Mouse (Mus musculus): ENCODE measurements around the gene Mslnl. TPM values are rescaled to one million over a fixed set of nuclear protein-coding genes. Genes with fewer than 3 reads are reported as not detected.

The Mslnl gene
- not detected for total RNA-seq (2021)
- long read RNA-seq, experiment 1 = 0 reads
- long read RNA-seq, experiment 2 = 0 reads

DNA sequence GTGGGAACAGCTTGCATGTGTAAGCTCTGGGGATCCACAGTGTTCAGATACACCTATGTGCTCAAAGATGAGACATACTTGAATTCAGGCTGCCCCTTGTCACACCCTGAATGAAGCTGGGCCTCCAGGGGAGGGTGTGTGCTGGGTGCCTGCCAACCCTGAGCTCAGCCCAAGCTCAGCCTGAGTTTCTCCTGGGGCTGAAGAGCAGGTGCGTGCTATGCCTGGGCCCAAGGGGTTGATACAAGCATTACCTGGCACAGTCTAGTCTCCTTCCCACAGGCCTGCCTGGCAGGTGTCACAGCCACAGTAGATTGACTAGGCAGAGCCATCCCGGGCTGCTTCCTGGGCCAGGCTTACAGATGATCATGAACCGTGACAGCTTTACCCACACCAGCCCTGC is at the start of gene Mslnl:
TSS of gene Mslnl (plus strand) at position 298 of the 400 bp plus-strand sequence.
- no peak for DNase-seq
- intact Hi-C loops (cut with DNase I) = no loop called here

DNA sequence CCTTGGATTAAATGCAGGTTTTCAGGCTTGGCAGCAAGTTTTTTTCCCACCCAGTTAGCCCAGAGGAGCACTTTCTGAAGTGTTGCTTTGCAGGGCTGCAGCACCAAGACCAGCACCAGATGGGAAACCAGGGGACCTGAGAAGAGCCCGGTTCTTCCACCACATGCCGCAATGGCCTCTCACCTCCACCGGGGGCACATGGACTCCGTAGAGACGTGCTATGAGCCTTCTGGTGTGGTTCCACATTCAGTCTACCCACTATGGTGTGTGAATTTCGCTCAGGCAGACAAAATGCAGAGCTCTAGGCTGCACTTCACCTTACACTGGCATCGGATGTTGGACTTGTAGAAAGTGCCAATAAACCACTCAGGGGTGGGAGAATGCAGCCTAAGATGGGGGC is 49.5 kb upstream of the Mslnl start:
- intact Hi-C loops (cut with DNase I) = no loop called here
- DNase-seq = no peak

DNA sequence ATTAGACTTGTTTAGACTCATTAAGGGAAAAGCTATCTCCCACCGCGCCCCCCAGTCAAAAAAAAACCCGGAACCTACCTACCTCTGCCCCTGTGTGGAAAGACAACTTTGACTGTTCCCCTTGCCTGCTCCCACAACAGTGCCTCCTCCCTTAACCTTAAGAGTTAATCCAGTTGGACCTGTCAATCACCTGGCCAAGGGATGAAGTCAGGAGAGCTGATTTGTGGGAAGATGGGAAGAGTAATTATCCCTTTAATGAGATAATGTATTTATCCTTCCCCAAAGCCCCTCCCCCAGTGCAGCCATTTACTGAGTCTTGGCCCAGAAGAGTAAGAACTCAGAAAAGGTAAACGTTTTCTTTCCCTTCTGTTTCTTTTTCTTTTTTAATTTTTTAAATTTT is 46.9 kb upstream of the Mslnl start:
- intact Hi-C loops (cut with DNase I) = no loop called here
- no peak for DNase-seq

DNA sequence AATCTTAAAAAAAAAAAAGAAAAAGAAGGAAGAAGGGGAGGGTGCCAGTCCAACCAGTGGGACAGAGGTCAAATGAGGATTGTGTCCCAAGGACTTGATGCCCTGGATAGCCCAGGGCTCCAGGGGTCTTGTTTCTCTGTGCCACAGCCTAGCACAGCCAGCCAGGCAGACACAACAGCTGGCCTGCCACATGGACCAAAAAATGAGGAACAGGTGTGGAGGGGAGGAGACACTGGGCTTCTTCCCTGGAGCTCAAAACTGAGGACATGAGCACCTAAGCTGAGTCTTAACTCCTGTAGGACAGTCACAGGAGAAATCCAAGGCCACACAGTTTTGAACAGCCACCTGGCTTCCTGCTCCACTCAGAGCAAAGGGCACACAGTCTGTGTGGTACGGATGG is 39.6 kb upstream of the Mslnl start:
- no peak for DNase-seq
- intact Hi-C loops (cut with DNase I) = loop anchor here (10.0 kb wide), 1 partner anchor 301 kb away; no protein-coding TSS in a partner anchor

DNA sequence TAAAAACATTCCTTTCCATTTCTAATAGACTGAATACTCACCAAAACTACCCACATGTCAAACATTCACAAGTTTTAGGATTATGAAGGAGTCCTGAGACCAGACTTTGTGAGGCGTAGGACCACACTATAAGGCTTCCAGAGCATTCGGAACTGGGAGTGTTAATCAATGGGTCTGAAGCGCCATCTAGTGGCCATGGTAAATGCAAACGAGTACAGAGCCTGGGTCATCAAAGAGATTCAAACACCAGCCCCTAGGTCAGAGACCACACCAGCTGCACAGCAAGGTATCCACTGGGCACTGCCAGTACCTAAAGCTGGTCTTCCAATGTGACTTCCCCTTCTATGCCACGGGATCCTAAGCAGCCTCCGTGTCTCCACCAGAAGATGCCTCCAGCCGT is 37.4 kb upstream of the Mslnl start:
- intact Hi-C loops (cut with DNase I) = loop anchor here (2.0 to 10.0 kb wide), 4 partner anchors 132 to 304 kb away; no protein-coding TSS in a partner anchor
- DNase-seq = peak in 1 of 2 experiments; percentile 63

DNA sequence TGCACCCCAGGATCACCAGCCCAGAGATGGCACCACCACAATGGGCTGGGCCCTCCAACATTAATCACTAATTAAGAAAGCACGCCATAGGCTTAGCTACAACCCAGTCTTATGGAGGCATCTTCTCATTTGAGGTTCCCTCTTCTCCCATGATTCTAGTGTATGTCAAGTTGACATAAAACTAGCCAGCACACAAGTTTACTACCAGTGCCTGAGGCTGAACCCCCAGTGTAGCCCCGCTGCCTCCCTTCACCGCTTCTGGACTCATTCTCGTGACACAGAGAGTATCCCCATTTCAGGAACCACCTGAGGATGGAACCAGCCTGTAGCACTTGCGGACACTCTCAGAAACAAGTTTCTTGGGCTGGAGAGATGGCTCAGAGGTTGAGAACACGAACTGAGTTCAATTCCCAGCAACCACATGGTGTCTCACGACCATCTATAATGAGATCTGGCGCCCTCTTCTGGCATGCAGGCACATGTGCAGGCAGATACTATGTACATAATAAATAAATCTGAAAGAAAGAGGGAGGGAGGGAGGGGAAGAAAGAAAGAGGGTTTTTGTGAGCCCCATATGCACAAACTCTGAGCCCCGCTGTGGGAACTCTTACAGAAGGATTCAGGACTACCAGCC is 34.9 kb upstream of the Mslnl start:
- intact Hi-C loops (cut with DNase I) = no loop called here
- no peak for DNase-seq

DNA sequence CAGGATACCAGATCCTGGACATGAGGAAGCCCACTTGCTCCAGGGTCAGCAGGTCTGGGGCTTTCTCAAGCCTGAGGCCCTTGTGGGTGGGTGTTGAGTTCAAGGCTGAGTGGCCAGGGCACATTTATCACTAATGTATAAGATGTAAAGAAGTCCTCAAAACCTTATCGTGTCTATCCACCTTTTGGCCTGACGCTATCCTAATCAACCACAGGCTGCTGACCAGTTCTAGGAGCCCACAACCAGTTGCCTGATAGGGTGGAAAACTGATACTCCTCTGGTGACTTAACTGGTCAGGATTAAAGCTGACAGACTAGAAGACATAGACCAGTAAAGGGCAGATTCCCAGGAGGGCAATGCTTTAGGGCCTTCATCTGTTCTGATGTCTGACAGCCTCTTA is 25.8 kb upstream of the Mslnl start:
- no peak for DNase-seq
- intact Hi-C loops (cut with DNase I) = no loop called here

DNA sequence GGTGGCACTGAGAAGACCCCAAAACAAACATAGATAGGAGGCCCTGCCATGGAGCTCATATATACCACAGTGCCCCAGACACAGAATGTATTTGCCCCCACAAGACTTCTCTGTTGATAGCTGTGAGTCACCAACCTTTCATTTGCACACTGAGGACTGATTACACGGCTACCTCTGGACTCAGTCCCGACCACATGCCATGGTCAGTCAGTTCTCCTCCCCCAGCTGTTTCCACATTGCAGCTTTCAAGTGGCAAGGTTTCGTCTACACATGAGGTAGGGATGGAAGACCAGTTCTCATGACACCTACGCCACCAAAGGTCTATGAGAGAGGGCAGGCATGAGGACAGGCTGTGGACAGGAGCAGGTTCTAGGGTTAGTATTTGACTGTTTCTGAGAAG is 24.7 kb upstream of the Mslnl start:
- intact Hi-C loops (cut with DNase I) = no loop called here
- no peak for DNase-seq

DNA sequence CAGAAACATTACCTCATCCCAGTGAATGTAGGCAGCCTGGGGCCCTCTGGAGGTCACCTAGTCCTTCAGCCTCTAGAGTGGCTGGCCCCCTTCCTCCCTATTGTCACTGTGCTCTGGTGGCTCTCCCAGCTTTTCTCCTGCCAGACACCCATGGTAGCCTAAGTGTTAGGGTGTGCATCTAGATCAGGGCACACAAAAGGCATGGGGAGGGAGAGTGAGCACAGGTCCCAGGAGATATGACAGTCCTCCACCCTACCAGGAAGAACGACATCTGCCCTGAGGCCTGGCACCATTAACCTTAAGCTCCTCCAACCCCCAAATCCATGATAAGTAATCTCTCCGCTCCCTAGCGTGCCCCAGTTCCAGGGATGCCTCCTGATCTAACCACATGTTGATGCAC is 20.2 kb upstream of the Mslnl start:
- DNase-seq = no peak
- intact Hi-C loops (cut with DNase I) = no loop called here

DNA sequence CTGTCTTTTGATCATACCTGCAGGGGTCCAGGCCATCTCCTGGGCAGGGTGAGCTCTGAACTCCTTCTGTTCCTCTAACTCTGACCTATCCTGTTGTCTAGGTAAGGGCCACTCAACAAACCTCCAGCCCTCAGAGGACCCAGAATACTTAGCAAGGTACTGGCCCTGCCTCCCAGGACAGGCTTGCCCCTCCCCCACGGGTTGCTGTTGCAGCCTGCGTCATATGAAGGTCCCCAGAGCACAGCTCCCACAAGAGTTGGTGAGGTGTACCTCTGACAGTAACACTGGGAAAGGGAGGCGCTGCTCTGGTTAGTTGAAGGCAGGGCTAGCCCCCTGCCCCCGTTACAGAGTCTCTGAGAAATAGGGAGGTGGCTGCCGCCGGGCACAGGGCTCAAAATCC is 19.7 kb upstream of the Mslnl start:
- intact Hi-C loops (cut with DNase I) = no loop called here
- no peak for DNase-seq

DNA sequence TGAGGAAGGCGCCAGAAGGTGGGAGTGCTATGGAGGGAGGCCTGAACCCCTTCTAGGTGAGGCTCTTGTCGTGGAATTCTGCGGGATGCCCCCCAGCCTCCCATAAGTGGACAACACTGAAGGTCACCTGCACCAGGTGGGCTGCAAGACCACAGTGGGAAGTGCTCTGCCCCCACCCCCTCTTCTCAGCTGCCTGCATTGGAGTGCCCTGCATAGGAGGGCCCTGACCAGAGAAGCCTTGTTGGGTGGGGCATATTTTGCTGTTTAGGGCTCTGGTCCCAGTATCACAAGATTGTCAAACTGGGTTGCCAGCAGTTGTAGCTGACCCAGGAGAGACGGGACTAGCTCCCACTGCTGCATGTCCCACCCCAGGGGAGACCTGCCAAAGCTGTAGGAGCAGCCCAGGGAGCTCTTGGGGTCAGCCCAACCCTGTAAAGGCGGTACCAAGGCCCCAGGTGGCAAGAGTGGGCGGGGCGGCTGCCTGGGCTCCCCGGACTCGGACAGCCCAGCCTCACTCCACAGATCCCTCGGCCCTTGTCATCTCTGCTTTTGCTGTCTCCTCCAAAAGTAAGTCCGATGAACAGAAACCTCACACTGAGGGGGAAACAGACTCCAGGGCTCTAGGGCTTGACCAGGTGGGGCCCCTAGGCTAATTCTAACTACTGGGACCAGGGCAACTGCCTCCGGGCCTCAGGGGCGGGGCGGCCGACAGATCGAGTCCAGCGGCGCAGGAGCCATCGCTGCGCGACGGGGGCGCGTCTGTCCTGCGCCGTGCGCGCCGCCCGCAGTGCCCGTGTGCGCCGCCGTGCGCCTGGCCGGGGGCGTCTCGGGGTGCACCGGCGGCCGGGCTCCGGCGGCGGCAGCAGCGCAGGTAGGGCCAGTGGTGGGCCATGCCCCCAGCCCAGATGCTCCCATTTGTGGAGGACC is 18.9 kb upstream of the Mslnl start, which contains the start of gene Gng13:
TSS of gene Gng13 (plus strand) at position 461 of the 927 bp plus-strand sequence.
- intact Hi-C loops (cut with DNase I) = no loop called here
- DNase-seq = no peak

DNA sequence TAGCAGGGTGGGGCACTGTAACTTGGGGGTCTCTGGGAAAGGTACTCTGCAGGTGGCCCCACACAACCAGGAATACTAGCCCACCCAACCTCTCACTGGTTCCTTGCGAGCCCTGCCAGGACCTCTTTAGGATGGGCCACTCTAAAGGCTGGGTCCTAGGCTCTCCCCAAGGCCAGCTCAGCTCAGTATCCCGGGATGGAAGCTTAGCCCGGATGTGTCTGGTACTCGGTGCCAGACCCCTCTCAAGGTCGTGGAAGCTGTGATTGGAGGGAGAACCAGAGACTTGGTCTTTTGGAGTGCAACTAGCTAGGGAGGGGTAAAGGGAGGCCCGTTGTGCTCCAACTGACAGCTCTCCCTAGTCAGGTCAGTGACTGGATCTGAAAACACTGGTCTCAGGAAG is 18.2 kb upstream of the Mslnl start:
- intact Hi-C loops (cut with DNase I) = no loop called here
- DNase-seq = no peak

DNA sequence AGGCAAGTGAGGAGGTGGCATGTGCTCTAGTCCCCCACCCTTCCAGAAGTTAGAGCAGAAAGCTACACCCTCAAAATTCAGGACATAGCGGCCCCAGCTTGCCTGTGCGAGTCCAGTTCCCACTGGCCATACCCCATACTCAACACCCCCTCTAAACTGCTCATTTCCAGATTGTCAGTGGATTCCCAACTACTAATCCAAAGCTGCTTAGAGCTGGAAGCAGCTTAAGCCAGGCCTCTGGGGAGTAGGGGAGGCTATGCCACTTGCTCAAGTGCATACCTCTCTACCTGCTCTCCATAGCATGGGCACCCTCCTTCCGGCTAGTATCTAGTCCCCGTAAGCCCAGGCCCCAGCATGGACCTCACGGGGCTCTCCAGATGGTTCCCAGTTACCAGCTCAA is 14.4 kb upstream of the Mslnl start:
- intact Hi-C loops (cut with DNase I) = no loop called here

DNA sequence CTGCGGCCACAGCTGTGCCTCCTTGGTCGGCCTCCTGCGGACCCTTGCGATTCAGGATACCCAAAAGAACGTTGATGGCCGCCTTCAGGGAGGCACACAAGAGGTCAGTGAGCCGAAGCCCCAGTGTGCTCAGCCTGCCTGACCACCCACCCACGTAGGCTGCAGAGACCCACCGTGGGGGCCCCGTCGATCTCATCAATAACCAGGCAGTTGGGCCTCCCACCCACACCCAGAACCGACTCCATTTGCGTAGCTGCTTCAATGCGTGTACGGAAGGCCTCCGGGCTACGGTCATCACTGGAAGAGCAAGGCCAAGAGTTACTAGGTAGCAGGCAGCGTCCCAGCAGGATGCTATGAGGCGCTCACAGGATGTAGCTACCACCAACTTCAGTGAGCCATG is 12.4 kb upstream of the Mslnl start:
- DNase-seq = no peak
- intact Hi-C loops (cut with DNase I) = no loop called here

More for the DNA sequence above, 14.4 kb upstream of the Mslnl start:
- DNase-seq = no peak

DNA sequence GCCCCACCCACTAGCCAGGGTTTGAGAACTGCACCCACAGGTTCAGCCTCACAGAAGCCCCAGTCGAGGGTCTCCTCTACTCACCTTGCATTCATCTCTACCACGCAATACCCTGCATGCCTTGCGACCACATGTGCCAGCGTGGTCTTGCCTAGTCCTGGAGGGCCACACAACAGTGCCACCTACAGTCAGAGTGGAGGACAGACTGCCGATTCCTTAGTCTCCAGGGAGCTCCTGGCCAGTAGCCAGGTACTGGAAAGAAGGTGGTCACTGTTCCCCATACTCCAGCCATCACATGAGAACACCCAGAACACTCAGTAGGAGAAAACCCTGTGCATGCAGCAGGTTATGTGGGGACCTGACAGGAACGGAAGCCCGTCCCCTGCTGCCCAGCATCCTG is 11.9 kb upstream of the Mslnl start:
- intact Hi-C loops (cut with DNase I) = no loop called here

DNA sequence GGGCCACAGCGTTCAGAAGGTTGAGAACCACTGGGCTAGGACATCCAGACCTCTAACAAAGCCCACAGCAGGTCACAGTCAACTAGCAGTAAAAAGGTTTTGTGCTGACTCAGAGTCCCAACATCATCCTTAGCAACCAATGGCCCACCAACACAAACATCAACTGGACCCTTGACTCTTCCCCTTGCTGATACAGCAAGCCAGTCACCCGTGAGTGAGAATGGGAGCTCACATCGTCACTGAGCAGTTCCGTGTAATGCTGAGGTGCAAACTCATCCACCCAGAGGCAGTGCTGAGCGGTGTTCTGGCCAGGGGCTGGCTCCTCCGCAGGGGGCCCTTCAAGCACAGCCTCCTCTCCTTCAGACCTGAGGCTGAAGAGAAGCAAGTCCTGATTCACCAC is 10.6 kb upstream of the Mslnl start:
- intact Hi-C loops (cut with DNase I) = no loop called here
- DNase-seq = no peak

More for the DNA sequence above, 11.9 kb upstream of the Mslnl start:
- no peak for DNase-seq

DNA sequence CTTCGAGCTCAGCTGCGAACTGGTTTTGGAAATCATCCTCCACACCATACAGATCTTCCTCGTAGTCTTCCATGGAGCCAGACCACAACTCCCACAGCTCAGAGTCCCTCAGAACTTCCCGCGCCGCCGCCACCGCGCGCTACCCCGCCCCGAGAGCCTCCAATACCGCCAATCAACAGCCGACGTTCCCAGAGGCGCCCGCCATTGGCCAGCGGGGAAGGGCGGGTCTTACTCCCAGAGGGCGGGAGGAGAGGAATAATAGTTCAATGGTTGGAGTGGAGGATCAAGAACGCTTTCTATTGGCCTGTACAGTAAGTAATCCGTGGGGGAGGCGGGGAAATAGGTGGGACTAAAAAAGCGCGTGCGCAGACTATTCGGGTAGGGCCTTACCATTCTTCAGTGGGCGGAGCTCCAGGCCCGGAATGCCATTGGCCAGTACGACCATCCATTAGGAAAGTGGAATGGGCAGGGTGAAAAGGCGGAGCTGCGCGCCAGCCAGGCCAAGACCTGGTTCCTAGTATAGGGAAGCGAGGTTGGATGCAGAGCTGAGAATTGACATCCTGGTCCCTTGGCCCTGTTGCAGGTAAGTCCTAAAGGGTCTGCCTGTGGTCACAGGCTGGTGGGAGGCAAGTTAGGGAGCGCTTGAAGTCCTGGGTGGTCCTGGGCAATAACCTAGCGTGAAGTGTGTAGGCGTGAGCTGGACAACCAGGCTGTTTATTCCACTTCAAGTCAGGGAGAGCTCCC is 8.4 kb upstream of the Mslnl start, which contains the start of the genes Chtf18 and Rpusd1:
TSS of gene Chtf18 (minus strand) at position 155 of the 744 bp plus-strand sequence.
TSS of gene Rpusd1 (plus strand) at position 406 of the 744 bp plus-strand sequence.
- intact Hi-C loops (cut with DNase I) = no loop called here
- DNase-seq = peak; percentile 99

DNA sequence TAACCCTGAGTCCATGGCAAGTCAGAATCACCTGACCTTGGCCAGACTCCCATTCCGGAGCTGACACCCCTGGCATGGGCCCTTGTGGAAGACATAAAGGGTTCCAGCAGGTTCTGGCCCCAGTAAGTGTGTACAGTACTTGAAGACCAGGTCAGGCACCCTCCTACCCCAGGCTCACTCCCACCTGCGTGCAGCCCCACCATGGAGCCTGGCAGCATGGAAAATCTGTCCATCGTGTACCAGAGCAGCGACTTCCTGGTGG is 7.9 kb upstream of the Mslnl start:
- intact Hi-C loops (cut with DNase I) = no loop called here
- DNase-seq = no peak

DNA sequence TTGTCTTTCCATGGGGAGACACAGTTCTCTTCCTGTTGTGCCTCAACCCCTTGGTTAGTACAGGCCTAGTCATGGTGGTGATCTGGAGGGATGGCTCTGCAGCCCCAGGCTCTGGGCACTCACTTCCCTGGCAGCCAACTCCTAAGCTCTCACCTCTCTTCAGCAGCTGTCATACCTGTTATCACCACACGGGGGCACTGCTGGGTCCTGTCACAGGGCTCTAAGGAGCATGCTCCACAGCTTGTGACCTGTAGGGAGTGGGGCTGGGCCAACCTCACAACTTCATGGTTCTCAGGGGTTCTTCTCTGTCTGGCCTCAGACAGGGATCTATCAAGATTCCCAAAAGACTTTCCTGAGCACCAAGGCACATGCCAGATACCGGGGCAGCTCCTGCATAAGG is 3.8 kb upstream of the Mslnl start:
- intact Hi-C loops (cut with DNase I) = loop anchor here (5.0 kb wide), 1 partner anchor 70 kb away; no protein-coding TSS in a partner anchor
- DNase-seq = peak; percentile 69 to 75

DNA sequence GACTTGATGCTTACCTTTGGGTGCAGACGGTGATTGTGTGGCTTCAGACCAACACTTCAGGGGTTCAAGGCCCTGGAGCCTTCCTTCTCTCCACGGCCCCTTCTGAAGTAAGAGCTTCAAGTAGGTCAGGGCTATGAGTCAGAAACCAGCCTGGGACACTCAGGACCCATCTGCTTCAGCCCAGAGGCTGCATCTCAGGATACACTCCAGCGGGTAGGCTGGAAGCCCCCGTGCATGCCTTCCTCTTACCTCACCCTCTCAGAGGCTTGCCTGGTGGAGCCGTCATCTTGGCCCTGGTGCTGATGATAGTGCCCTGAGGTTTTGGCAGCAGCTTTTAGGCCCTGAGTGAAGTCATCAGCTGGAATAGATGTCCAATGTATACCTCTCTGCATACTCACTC is 596 bp upstream of the Mslnl start:
- intact Hi-C loops (cut with DNase I) = no loop called here
- DNase-seq = no peak

DNA sequence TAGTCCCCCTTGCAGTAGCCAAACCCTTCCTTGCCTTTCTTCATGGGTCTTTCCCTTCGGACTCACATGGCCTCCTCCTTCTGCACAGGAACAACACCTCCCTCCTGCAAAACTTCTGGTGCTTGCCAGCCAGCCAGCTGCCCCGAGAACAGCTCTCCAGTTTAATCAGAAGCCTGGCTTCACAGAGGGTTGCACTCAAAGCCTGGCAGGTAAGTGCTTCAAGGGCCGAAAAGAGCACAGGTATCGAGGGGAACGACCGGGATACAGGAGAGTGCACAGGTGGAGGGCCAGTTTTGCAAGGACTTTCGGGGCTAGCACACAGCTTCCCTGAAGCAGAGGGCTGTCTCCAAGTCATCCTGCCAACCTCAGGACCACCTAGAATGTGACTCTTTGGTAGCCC is 3.0 kb downstream of the Mslnl start:
- DNase-seq = no peak
- intact Hi-C loops (cut with DNase I) = no loop called here

All from gastrocnemius, postnatal 36 days (tissue).